Mouse (Mus musculus) frontal cortex, adult 2 months (tissue): ENCODE results near the gene Kmt2c. TPM values are rescaled to one million over a fixed set of nuclear protein-coding genes. Genes with fewer than 3 reads are reported as not detected.
"Not testable (repeated sequence)": the region's sequence is repeated elsewhere in the genome, so short reads cannot be mapped to it uniquely, and the experiment has no call there.

Source experiments
- DNase-seq, 2 experiments: peaks; one replicate each; pipeline ENCODE4 v3.0.0; 2022; ENCODE audit warnings: low spot score in 1 of 2; ENCODE audit errors: extremely low spot score in 1 of 2
- polyA plus RNA-seq: library from polyadenylated mRNA; depleted of rRNA; stranded (reverse); fragments of >200 nt; gene quantifications from 2 replicates; pipeline ENCODE4 v1.2.3, GENCODE M21; 2012; rRNA removed

Gene Kmt2c
- polyA plus RNA-seq, 1 experiment, result 44.2 TPM

- DNase-seq, result no peak
Observed at GRCm38 (mm10) chr5:25245806-25246472, 252.6 kb downstream of the Kmt2c start.

GRCm38 (mm10) chr5:25243101-25243500 is 255.5 kb downstream of the Kmt2c start:
- DNase-seq, result peak in 1 of 2 experiments; percentile 37

- DNase-seq, result not testable (repeated sequence)
Observed at GRCm38 (mm10) chr5:25224377-25224776, 274.2 kb downstream of the Kmt2c start.

- DNase-seq, result peak; percentile 78 to 94
Observed at GRCm38 (mm10) chr5:25222752-25223702, 275.6 kb downstream of the Kmt2c start, which contains the start of gene E130116L18Rik. Gene E130116L18Rik, minus strand, starts transcription at chr5:25223153.

Other genes starting within 250 kb of the Kmt2c start
- 0.13 and 0.18 TPM in 2 replicates for gene Cct8l1, start 17.3 kb upstream of the Kmt2c start, polyA plus RNA-seq
- 5.3 and 5.4 TPM in 2 replicates for gene Xrcc2, start 207.0 kb upstream of the Kmt2c start, polyA plus RNA-seq